Mouse (Mus musculus): Measurements from ENCODE around the gene 1110008P14Rik. TPM values are rescaled to one million over a fixed set of nuclear protein-coding genes. Genes with fewer than 3 reads are reported as not detected.

Gene 1110008P14Rik
- polyA plus RNA-seq, 1 experiment from 2014 or later = 90.1 TPM

DNA sequence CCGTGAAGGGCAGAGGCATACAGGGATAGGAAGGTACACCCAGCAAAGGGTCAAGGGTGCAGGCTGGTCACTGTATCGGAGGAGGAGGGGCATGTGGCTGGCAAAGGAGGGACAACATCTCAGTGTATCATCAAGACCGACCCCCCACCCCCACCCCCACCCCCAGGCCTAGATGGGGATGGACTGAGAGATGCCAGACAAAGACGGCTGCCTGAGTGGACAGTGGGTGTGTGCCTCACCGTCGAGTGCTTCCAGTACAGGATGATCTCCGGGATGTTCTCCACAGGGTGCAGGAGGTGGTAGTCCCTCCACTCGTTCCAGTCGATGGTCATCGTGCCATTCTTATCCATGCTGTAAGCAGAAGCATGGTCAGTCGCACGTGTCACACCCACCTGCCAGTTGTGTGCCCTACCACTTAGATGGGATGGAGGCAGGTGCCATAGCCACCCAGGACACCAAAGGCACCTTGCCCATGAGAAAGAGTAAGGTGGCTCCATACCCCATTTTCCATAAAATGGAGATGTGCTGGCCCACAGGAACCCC is 38.4 kb upstream of the 1110008P14Rik start:
- Histone ChIP-seq H3K27me3 (ENCODE audit: control insufficient read depth, insufficient read depth, low read length) (no peaks in the 10 kb centered on the region), H3K4me1 (replicated peaks; ENCODE audit: control insufficient read depth, insufficient read depth) (peaks cover 8% of the 10 kb centered on the region), H3K4me3 (ENCODE audit: low read depth, low read length) (no peak overlapping the region), H3K9me3 (ENCODE audit: control insufficient read depth, low read length) (no peaks in the 10 kb centered on the region), H3K4me2 (replicated peaks; ENCODE audit: low read depth) (no peak overlapping the region), H3K27ac (replicated peaks) (no peak overlapping the region), H3K36me3 (ENCODE audit: control insufficient read depth, insufficient read depth, low read length) (peaks cover 41% of the 10 kb centered on the region), H3K9ac (ENCODE audit: low read length) (no peak overlapping the region)
- 90% methylated on average over 12 of the region's 12 CpGs for WGBS
- TF ChIP-seq CTCF (IDR thresholded peaks at IDR 0.05; ENCODE audit: low read depth) (no peak), EP300 (optimal IDR thresholded peaks at IDR 0.05) (no peak)
- ATAC-seq (ENCODE audit: low FRiP score, low TSS enrichment) (no peak), DNase-seq (ENCODE audit: low spot score) (no peak)

- Histone ChIP-seq H3K27me3 (ENCODE audit: control insufficient read depth, insufficient read depth, low read length) (no peaks in the 10 kb centered on the region), H3K27ac (replicated peaks) (no peak overlapping the region), H3K9me3 (ENCODE audit: control insufficient read depth, low read length) (no peaks in the 10 kb centered on the region), H3K36me3 (ENCODE audit: control insufficient read depth, insufficient read depth, low read length) (peaks cover 42% of the 10 kb centered on the region), H3K4me2 (replicated peaks; ENCODE audit: low read depth) (no peak overlapping the region), H3K4me1 (replicated peaks; ENCODE audit: control insufficient read depth, insufficient read depth) (peaks cover 8% of the 10 kb centered on the region), H3K4me3 (ENCODE audit: low read depth, low read length) (no peak overlapping the region), H3K9ac (ENCODE audit: low read length) (no peak overlapping the region)
- 80% methylated on average over 3 of the region's 3 CpGs for WGBS
- ATAC-seq (ENCODE audit: low FRiP score, low TSS enrichment) (no peak), DNase-seq (ENCODE audit: low spot score) (no peak)
- no peak for TF ChIP-seq EP300 (optimal IDR thresholded peaks at IDR 0.05)
- no peak for TF ChIP-seq CTCF (IDR thresholded peaks at IDR 0.05; ENCODE audit: low read depth)
Observed at GRCm38 (mm10) chr2:32419359-32419758, 37.6 kb upstream of the 1110008P14Rik start.

GRCm38 (mm10) chr2:32418430-32419151 is 36.9 kb upstream of the 1110008P14Rik start:
- 80% methylated on average over 12 of the region's 12 CpGs for WGBS

DNA sequence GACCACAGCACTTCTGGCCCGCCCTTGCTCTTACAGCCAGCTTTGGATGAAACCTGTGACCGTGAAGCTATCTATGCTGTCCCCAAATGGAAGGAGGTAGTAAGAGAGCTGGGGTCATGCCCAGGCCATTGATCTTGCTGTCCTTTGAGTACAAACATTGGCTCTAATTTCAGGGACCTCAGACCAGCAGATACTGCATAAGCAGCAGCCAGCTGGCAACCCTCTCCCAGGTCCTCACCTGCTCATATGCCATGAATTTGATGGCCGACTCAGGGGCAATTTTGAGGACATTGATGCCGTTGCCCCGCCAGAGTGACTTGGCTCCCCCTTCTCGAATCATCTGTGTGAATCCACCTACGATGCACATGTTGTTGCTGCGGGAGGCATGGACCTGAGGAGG is 35.7 kb upstream of the 1110008P14Rik start:
- no peak overlapping the region for H3K4me2 ChIP-seq (replicated peaks; ENCODE audit: low read depth)

More at GRCm38 (mm10) chr2:32418430-32419151, 36.9 kb upstream of the 1110008P14Rik start:
- DNase-seq (ENCODE audit: low spot score) = no peak
- ATAC-seq (ENCODE audit: low FRiP score, low TSS enrichment) = no peak
- H3K36me3 ChIP-seq (ENCODE audit: control insufficient read depth, insufficient read depth, low read length) = peaks cover 42% of the 10 kb centered on the region
- no peak overlapping the region for H3K9ac ChIP-seq (ENCODE audit: low read length)
- no peak overlapping the region for H3K4me3 ChIP-seq (ENCODE audit: low read depth, low read length)
- no peak overlapping the region for H3K27ac ChIP-seq (replicated peaks)
- peaks cover 8% of the 10 kb centered on the region for H3K4me1 ChIP-seq (replicated peaks; ENCODE audit: control insufficient read depth, insufficient read depth)
- no peak overlapping the region for H3K4me2 ChIP-seq (replicated peaks; ENCODE audit: low read depth)
- H3K27me3 ChIP-seq (ENCODE audit: control insufficient read depth, insufficient read depth, low read length) = no peaks in the 10 kb centered on the region
- H3K9me3 ChIP-seq (ENCODE audit: control insufficient read depth, low read length) = no peaks in the 10 kb centered on the region
- no peak for TF ChIP-seq EP300 (optimal IDR thresholded peaks at IDR 0.05)
- TF ChIP-seq CTCF (IDR thresholded peaks at IDR 0.05; ENCODE audit: low read depth) = no peak

DNA sequence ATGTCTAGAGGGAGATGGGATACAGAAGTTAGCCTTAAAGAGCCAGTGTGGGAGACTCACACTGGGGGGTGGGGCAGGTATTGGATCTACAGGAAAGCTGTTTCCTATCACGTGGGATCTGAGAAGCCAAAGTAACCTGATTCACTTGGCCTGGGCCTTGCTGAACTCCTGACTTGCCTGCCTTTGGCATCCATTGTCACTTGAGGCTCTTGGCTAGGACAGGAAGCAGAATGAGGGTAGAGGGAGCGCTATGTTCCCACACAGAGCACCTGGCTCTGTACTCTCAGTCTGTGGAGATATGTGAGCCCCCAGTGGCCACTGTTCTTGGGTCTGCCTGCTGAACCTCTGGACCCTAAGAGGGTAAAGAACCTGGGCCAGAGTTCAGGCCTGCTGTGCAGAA is 34.8 kb upstream of the 1110008P14Rik start:
- Histone ChIP-seq H3K27ac (replicated peaks) (no peak overlapping the region), H3K4me3 (ENCODE audit: low read depth, low read length) (no peak overlapping the region), H3K9ac (ENCODE audit: low read length) (no peak overlapping the region), H3K4me1 (replicated peaks; ENCODE audit: control insufficient read depth, insufficient read depth) (no peaks in the 10 kb centered on the region), H3K9me3 (ENCODE audit: control insufficient read depth, low read length) (no peaks in the 10 kb centered on the region), H3K4me2 (replicated peaks; ENCODE audit: low read depth) (no peak overlapping the region), H3K27me3 (ENCODE audit: control insufficient read depth, insufficient read depth, low read length) (no peaks in the 10 kb centered on the region), H3K36me3 (ENCODE audit: control insufficient read depth, insufficient read depth, low read length) (peaks cover 42% of the 10 kb centered on the region)
- TF ChIP-seq CTCF (IDR thresholded peaks at IDR 0.05; ENCODE audit: low read depth) (no peak), EP300 (optimal IDR thresholded peaks at IDR 0.05) (no peak)
- ATAC-seq (ENCODE audit: low FRiP score, low TSS enrichment) (no peak), DNase-seq (ENCODE audit: low spot score) (no peak)
- WGBS = 62% methylated on average over 2 of the region's 2 CpGs

More for the DNA sequence above, 35.7 kb upstream of the 1110008P14Rik start:
- H3K4me3 ChIP-seq (ENCODE audit: low read depth, low read length) = no peak overlapping the region
- peaks cover 42% of the 10 kb centered on the region for H3K36me3 ChIP-seq (ENCODE audit: control insufficient read depth, insufficient read depth, low read length)
- H3K9me3 ChIP-seq (ENCODE audit: control insufficient read depth, low read length) = no peaks in the 10 kb centered on the region
- H3K4me1 ChIP-seq (replicated peaks; ENCODE audit: control insufficient read depth, insufficient read depth) = peaks cover under 1% of the 10 kb centered on the region; the same call in 1 of the 2 replicates
- ATAC-seq (ENCODE audit: low FRiP score, low TSS enrichment) (no peak), DNase-seq (ENCODE audit: low spot score) (no peak)
- H3K9ac ChIP-seq (ENCODE audit: low read length) = no peak overlapping the region
- no peaks in the 10 kb centered on the region for H3K27me3 ChIP-seq (ENCODE audit: control insufficient read depth, insufficient read depth, low read length)
- TF ChIP-seq CTCF (IDR thresholded peaks at IDR 0.05; ENCODE audit: low read depth) (no peak), EP300 (optimal IDR thresholded peaks at IDR 0.05) (no peak)
- 66% methylated on average over 8 of the region's 8 CpGs for WGBS
- H3K27ac ChIP-seq (replicated peaks) = no peak overlapping the region

DNA sequence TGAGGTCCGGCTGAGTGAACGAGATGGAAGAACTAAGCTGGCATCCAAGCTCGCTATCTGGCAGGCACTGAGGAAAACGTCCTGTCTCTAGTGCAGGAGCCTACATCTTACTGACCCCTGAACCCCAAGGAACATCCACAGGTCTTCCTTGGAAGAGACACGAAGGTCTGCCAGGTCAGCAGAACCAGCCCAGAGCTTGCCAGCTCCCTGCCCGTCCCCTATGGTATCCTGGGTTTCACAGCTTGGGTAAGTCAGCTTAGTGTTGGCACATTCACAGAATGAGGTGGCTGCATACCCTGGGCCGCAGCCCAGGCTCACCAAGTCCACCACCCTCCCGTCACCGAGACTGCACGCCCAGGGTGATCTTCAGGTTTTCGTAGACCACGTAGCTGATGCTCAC is 34.1 kb upstream of the 1110008P14Rik start:
- Histone ChIP-seq H3K4me1 (replicated peaks; ENCODE audit: control insufficient read depth, insufficient read depth) (no peaks in the 10 kb centered on the region), H3K9ac (ENCODE audit: low read length) (no peak overlapping the region), H3K27me3 (ENCODE audit: control insufficient read depth, insufficient read depth, low read length) (no peaks in the 10 kb centered on the region), H3K4me2 (replicated peaks; ENCODE audit: low read depth) (no peak overlapping the region), H3K27ac (replicated peaks) (no peak overlapping the region), H3K4me3 (ENCODE audit: low read depth, low read length) (no peak overlapping the region), H3K9me3 (ENCODE audit: control insufficient read depth, low read length) (no peaks in the 10 kb centered on the region), H3K36me3 (ENCODE audit: control insufficient read depth, insufficient read depth, low read length) (peaks cover 42% of the 10 kb centered on the region)
- ATAC-seq (ENCODE audit: low FRiP score, low TSS enrichment) = no peak
- WGBS = 90% methylated on average over 12 of the region's 12 CpGs
- no peak for DNase-seq (ENCODE audit: low spot score)
- TF ChIP-seq CTCF (IDR thresholded peaks at IDR 0.05; ENCODE audit: low read depth) (no peak), EP300 (optimal IDR thresholded peaks at IDR 0.05) (no peak)
